Mouse (Mus musculus): ENCODE measurements around the gene Nlrp6. TPM values are rescaled to one million over a fixed set of nuclear protein-coding genes. Genes with fewer than 3 reads are reported as not detected.

The Nlrp6 gene
- total and polyA plus RNA-seq, 2 experiments from 2014 or later = 1.00 to 1.3 TPM

DNA sequence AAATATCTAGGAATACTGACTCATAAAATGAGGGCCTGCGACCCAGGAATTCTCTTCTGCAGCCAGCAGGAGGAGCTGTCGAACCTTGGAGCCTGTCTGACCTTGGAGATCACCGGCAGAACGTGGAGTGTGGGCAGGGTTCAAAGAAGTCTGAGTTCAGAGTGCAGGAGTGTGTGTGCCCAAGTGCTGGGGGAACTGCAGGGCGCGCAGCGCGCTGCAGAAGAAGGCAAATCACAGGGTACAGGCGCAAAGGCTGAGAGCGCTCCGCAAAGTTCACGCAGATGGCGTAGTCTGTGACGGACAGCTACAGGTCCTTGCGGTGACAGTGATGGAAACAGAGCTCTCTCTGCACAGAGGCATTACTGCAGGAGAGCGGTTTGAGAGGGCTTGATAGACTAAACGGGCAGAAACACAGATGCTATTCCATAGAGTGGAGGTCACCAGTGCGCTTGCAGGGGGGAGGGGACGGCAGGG lies 12.0 kb upstream of the Nlrp6 start:
- Histone ChIP-seq H3K27me3 (ENCODE audit: insufficient read depth, low read length) (no peaks in the 10 kb centered on the region), H3K9ac (0 out of 2 replicates have a peak overlapping the region, but pooled peaks have one; percentile 1), H3K4me3 (ENCODE audit: low read depth, low read length) (peak overlapping the region; percentile 28), H3K4me1 (ENCODE audit: insufficient read depth) (no peaks in the 10 kb centered on the region), H3K9me3 (ENCODE audit: low read length) (no peaks in the 10 kb centered on the region), H3K27ac (ENCODE audit: low read depth, low read length) (no peak overlapping the region), H3K4me2 (ENCODE audit: low read depth) (peak overlapping the region; percentile 53), H3K36me3 (ENCODE audit: insufficient read depth) (no peaks in the 10 kb centered on the region)
- TF ChIP-seq CTCF (IDR thresholded peaks at IDR 0.05; ENCODE audit: low read depth) = peak; percentile 85
- peak; percentile 70 for ATAC-seq
- DNase-seq = peak; percentile 78
- 2% methylated on average over 19 of the region's 19 CpGs for WGBS

DNA sequence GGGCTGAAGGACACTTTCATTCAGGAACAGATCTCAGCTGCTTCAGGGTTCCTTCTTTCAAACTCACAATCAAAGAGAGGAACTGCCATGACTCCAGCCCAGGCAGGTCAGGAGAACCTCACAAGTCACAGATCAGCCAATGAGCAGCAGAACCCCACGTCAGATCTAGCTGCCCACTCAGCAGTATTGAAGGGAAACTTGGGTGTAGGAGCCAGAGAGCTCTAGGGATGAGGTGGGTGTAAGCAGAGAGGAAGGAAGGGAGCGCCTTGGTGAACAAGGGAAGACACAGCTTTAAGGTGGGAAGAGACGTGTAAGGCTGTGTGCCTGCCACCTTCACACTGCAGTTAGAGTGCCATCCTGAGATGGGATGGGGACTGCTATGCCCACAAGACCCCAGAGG lies 8.4 kb upstream of the Nlrp6 start:
- Histone ChIP-seq H3K27me3 (ENCODE audit: insufficient read depth, low read length) (no peaks in the 10 kb centered on the region), H3K9ac (no peak overlapping the region), H3K27ac (ENCODE audit: low read depth, low read length) (no peak overlapping the region), H3K4me2 (ENCODE audit: low read depth) (no peak overlapping the region), H3K4me1 (ENCODE audit: insufficient read depth) (no peaks in the 10 kb centered on the region), H3K9me3 (ENCODE audit: low read length) (no peaks in the 10 kb centered on the region), H3K4me3 (ENCODE audit: low read depth, low read length) (no peak overlapping the region), H3K36me3 (ENCODE audit: insufficient read depth) (no peaks in the 10 kb centered on the region)
- ATAC-seq (no peak), DNase-seq (no peak)
- no peak for TF ChIP-seq CTCF (IDR thresholded peaks at IDR 0.05; ENCODE audit: low read depth)
- 70% methylated on average over 3 of the region's 3 CpGs for WGBS

DNA sequence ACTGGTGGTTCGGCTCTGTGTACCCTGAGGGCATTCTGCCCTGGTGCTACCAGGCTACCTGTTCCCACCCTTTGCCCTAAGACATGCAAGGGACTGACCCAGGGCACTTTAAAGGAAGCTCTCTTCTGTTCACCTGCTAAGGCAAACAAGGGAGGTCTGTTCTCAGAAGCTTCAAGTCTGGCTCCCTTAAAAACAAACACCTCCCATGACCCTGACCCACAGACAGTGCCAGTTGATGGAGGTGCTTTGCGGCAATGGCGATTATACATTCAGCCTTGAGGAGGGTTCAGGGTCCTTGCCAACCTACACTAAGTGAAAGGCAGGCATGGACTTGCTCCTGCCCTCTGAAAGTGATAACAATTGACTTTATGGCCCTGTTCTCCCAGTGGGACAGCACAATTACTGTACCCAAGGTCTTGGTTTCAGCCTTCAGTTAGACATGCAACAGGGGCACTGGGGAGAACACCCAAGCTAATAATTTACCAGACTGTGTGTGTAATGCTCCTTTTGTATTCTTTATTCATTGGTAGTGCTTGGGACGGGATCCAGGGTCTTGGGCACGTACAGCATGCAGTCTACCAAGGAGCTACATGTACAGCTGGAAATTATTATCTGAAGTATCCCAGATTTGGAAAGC lies 7.7 kb upstream of the Nlrp6 start:
- WGBS = 70% methylated on average over 5 of the region's 5 CpGs
- no peaks in the 10 kb centered on the region for H3K36me3 ChIP-seq (ENCODE audit: insufficient read depth)
- no peak for TF ChIP-seq CTCF (IDR thresholded peaks at IDR 0.05; ENCODE audit: low read depth)
- H3K27ac ChIP-seq (ENCODE audit: low read depth, low read length) = no peak overlapping the region
- H3K4me2 ChIP-seq (ENCODE audit: low read depth) = no peak overlapping the region
- ATAC-seq (no peak), DNase-seq (no peak)
- H3K4me3 ChIP-seq (ENCODE audit: low read depth, low read length) = no peak overlapping the region
- H3K9me3 ChIP-seq (ENCODE audit: low read length) = no peaks in the 10 kb centered on the region
- no peak overlapping the region for H3K9ac ChIP-seq
- no peaks in the 10 kb centered on the region for H3K4me1 ChIP-seq (ENCODE audit: insufficient read depth)
- H3K27me3 ChIP-seq (ENCODE audit: insufficient read depth, low read length) = no peaks in the 10 kb centered on the region

DNA sequence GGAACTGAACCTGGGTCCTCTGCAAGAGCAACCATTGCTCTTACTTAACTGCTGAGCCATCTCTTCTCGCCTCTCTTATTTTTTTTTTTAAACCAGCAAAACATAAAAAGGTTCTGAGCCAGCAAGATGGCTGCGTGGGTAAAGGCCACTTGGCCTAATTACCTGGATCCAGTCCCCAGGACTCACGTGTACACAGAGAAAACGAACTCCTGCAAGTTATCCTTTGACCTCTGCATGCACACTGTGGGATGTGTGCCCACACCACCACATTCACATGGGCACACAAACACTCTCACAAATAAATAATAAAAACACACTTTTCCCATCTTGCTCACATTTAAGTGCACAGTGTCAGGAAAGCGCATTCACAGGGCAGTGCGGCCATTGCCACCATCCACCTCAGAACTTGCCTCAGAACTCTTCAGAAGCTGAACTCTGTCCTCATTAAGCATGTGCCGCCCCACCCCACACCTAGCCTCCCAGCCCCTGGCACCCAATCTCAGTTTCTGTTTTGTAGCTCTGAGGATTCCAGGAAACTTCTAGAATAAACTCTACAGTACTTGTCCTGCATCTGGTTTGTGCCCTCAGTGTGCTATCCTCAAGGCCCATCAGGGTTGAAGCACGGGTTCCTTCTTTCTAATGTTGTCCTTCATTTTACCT lies 6.5 kb upstream of the Nlrp6 start:
- 81% methylated on average over 8 of the region's 8 CpGs for WGBS
- DNase-seq (no peak), ATAC-seq (no peak)
- TF ChIP-seq CTCF (IDR thresholded peaks at IDR 0.05; ENCODE audit: low read depth) = no peak
- Histone ChIP-seq H3K4me3 (ENCODE audit: low read depth, low read length) (no peak overlapping the region), H3K36me3 (ENCODE audit: insufficient read depth) (no peaks in the 10 kb centered on the region), H3K27ac (ENCODE audit: low read depth, low read length) (no peak overlapping the region), H3K4me1 (ENCODE audit: insufficient read depth) (no peaks in the 10 kb centered on the region), H3K9ac (no peak overlapping the region), H3K4me2 (ENCODE audit: low read depth) (no peak overlapping the region), H3K27me3 (ENCODE audit: insufficient read depth, low read length) (peaks cover 6% of the 10 kb centered on the region; the same call in 1 of the 2 replicates), H3K9me3 (ENCODE audit: low read length) (no peaks in the 10 kb centered on the region)

DNA sequence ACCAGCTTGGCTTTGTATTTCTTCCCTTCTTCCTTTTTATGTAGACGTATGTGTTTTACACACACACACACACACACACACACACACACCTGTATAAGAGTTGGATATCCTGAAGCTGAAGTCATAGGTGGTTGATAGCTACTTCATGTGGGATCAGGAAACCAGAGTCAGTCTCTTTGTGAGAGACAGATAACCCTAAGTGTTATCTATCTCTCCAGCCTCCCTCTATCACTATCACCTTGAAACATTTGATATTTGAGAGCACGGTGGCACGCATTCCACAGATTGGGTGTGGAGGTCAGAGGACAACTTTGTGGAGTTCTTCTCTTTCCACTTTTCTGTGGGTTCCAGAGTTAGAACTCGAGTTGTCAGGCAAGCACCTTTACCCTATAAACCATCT lies 791 bp upstream of the Nlrp6 start:
- 83% methylated on average over 4 of the region's 4 CpGs for WGBS
- Histone ChIP-seq H3K4me1 (ENCODE audit: insufficient read depth) (no peaks in the 10 kb centered on the region), H3K4me3 (ENCODE audit: low read depth, low read length) (no peak overlapping the region), H3K9me3 (ENCODE audit: low read length) (no peaks in the 10 kb centered on the region), H3K27ac (ENCODE audit: low read depth, low read length) (no peak overlapping the region), H3K27me3 (ENCODE audit: insufficient read depth, low read length) (peaks cover 53% of the 10 kb centered on the region), H3K36me3 (ENCODE audit: insufficient read depth) (no peaks in the 10 kb centered on the region), H3K9ac (no peak overlapping the region), H3K4me2 (ENCODE audit: low read depth) (no peak overlapping the region)
- DNase-seq = no peak
- ATAC-seq = no peak
- TF ChIP-seq CTCF (IDR thresholded peaks at IDR 0.05; ENCODE audit: low read depth) = no peak

DNA sequence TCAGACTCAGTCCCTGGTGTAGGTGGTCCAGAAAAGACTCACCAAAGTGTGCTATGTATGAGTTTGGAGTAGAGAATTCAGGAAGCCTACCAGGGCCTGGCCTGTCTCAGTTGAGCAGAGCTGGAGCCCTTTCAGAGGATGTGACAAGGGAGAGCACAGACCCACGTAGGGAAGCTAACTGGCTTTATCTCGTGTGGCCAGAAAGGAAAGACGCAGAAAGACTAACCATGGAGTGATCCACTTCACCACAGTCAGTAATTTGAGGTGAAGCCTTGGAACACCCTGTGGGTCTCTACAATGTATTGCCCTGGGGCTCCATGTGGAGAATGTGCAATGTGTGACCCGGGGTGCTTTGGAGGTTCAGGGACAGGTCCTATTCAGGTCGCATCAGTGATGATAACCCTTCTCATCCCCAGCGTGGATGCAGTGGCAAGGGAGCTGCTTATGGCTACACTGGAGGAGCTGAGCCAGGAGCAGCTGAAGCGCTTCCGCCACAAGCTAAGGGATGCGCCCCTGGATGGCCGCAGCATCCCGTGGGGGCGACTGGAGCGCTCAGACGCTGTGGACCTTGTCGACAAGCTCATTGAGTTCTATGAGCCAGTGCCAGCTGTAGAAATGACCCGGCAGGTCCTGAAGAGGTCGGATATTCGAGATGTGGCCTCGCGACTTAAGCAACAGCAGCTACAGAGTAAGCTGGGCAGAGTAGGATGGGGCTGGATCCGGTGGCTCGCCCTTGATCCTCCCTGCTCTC lies 698 bp downstream of the Nlrp6 start:
- H3K9ac ChIP-seq = no peak overlapping the region
- no peak for DNase-seq
- no peak for TF ChIP-seq CTCF (IDR thresholded peaks at IDR 0.05; ENCODE audit: low read depth)
- H3K4me2 ChIP-seq (ENCODE audit: low read depth) = peak overlapping the region; percentile 99; the same call in 1 of the 2 replicates
- no peaks in the 10 kb centered on the region for H3K4me1 ChIP-seq (ENCODE audit: insufficient read depth)
- WGBS = 32% methylated on average over 22 of the region's 22 CpGs
- ATAC-seq = no peak
- peaks cover 53% of the 10 kb centered on the region for H3K27me3 ChIP-seq (ENCODE audit: insufficient read depth, low read length)
- no peaks in the 10 kb centered on the region for H3K36me3 ChIP-seq (ENCODE audit: insufficient read depth)
- no peaks in the 10 kb centered on the region for H3K9me3 ChIP-seq (ENCODE audit: low read length)
- no peak overlapping the region for H3K27ac ChIP-seq (ENCODE audit: low read depth, low read length)
- H3K4me3 ChIP-seq (ENCODE audit: low read depth, low read length) = no peak overlapping the region

All from forebrain, postnatal 0 days (tissue).